Comparison of ENCODE assay signal across 8 mouse cellular contexts in genomic region chr3:159885271-159885670, GRCm38 (mm10). TPM values are rescaled to one million over a fixed set of nuclear protein-coding genes. Genes with fewer than 3 reads are reported as not detected.
DNase-seq lines count a peak whose midpoint lies in the region; ATAC-seq and TF ChIP-seq lines count a peak whose summit lies in the region.

No protein-coding gene starts in this region.

- WGBS in hindbrain, embryonic 10.5 days, result 26% methylated on average over 3 of the region's 3 CpGs
- 13% methylated on average over 3 of the region's 3 CpGs for WGBS in lung, postnatal 0 days

- no peak overlapping the region for H3K9ac ChIP-seq in lung, postnatal 0 days (replicated peaks; ENCODE audit: low read depth)

- H3K4me3 ChIP-seq in C2C12 (ENCODE audit: insufficient read depth, poor library complexity, severe bottlenecking), result no peak overlapping the region
- no peak overlapping the region for H3K4me3 ChIP-seq in hindbrain, embryonic 10.5 days
- H3K4me3 ChIP-seq in lung, postnatal 0 days (ENCODE audit: low read depth, low read length), result no peak overlapping the region

- peak; percentile 81 for TF ChIP-seq EP300 in lung, postnatal 0 days (IDR thresholded peaks at IDR 0.05)

- no peaks in the 10 kb centered on the region for H3K9me3 ChIP-seq in hindbrain, embryonic 10.5 days
- H3K9me3 ChIP-seq in lung, postnatal 0 days (ENCODE audit: low read length), result no peaks in the 10 kb centered on the region

- peaks cover 48% of the 10 kb centered on the region for H3K79me3 ChIP-seq in C2C12 (ENCODE audit: low read depth)

- H3K4me2 ChIP-seq in lung, postnatal 0 days (replicated peaks; ENCODE audit: low read depth, low read length), result no peak overlapping the region

- H3K36me3 ChIP-seq in C2C12 (ENCODE audit: control insufficient read depth, insufficient read depth), result peaks cover 28% of the 10 kb centered on the region
- peaks cover 5% of the 10 kb centered on the region; the same call in 1 of the 2 replicates for H3K36me3 ChIP-seq in hindbrain, embryonic 10.5 days
- H3K36me3 ChIP-seq in lung, postnatal 0 days (ENCODE audit: insufficient read depth, low read length), result no peaks in the 10 kb centered on the region

- peaks cover 70% of the 10 kb centered on the region for H3K79me2 ChIP-seq in C2C12 (ENCODE audit: control insufficient read depth, insufficient read depth)

- peak; percentile 23 to 49 for DNase-seq in cerebellum, postnatal 4 days (ENCODE audit: low spot score in 2 of 2)
- peak; percentile 77 to 85 for DNase-seq in frontal cortex, postnatal 36 days (ENCODE audit: low spot score in 2 of 2)
- peak; percentile 45 for DNase-seq in hindbrain, embryonic 10.5 days (ENCODE audit: low spot score)
- peak; percentile 83 to 89 for DNase-seq in layer of hippocampus, adult 8-10 months (ENCODE audit: low spot score in 2 of 2)
- peak; percentile 96 for DNase-seq in lung, postnatal 0 days (ENCODE audit: low spot score)
- DNase-seq in ovary, postnatal 36 days (ENCODE audit: low spot score), result peak; percentile 39
- DNase-seq in thymus, postnatal 0 days (ENCODE audit: low spot score), result no peak

- peak; percentile 98 for ATAC-seq in lung, postnatal 0 days

- H3K27ac ChIP-seq in hindbrain, embryonic 10.5 days, result no peak overlapping the region; the same call in 1 of the 2 replicates
- H3K27ac ChIP-seq in lung, postnatal 0 days (ENCODE audit: low read length), result peak overlapping the region; percentile 57

- no peak for TF ChIP-seq CTCF in C2C12 (IDR thresholded peaks at IDR 0.05; ENCODE audit: control insufficient read depth, insufficient read depth, insufficient read length)
- no peak for TF ChIP-seq CTCF in lung, postnatal 0 days (IDR thresholded peaks at IDR 0.05)

- H3ac ChIP-seq in C2C12 (ENCODE audit: control insufficient read depth, insufficient read length, low read depth), result no peak overlapping the region

- H3K4me1 ChIP-seq in hindbrain, embryonic 10.5 days (replicated peaks), result peaks cover 21% of the 10 kb centered on the region
- 0 out of 2 replicates have a peak, but pooled peaks cover 5% of the 10 kb centered on the region for H3K4me1 ChIP-seq in lung, postnatal 0 days (ENCODE audit: insufficient read depth, low read depth, low read length)

- no peaks in the 10 kb centered on the region for H3K27me3 ChIP-seq in C2C12 (ENCODE audit: control insufficient read depth, insufficient read depth, insufficient read length)
- no peaks in the 10 kb centered on the region for H3K27me3 ChIP-seq in hindbrain, embryonic 10.5 days (ENCODE audit: insufficient read depth, poor library complexity, severe bottlenecking)
- no peaks in the 10 kb centered on the region for H3K27me3 ChIP-seq in lung, postnatal 0 days (replicated peaks; ENCODE audit: insufficient read depth, low read length)

TF ChIP-seq in C2C12, 6 proteins besides CTCF, POLR2A, EP300 and RAD21:
- TF ChIP-seq CEBPB (IDR thresholded peaks at IDR 0.05; ENCODE audit: low read depth), result peak; percentile 85
- no peak for TF ChIP-seq USF1 (IDR thresholded peaks at IDR 0.05; ENCODE audit: low read depth)
- TF ChIP-seq MYOG (IDR thresholded peaks at IDR 0.05; ENCODE audit: control insufficient read depth, extremely low read depth, insufficient read length), result no peak
- peak; percentile 54 for TF ChIP-seq MAX (IDR thresholded peaks at IDR 0.05)
- TF ChIP-seq FOSL1 (IDR thresholded peaks at IDR 0.05; ENCODE audit: insufficient read depth, low read length, poor library complexity, severe bottlenecking), result peak; percentile 53
- peak; percentile 98 for TF ChIP-seq MYOD1 (IDR thresholded peaks at IDR 0.05; ENCODE audit: control insufficient read depth, insufficient read length, low read depth)

RNA-seq across cellular contexts. Expression of gene Wls, which starts 45.8 kb away (rescaled TPM):
- polyA plus RNA-seq in C2C12 (2012; fragmentation: generic; extraction: Trizol), result 135 TPM
- 134 and 137 TPM in 2 replicates for polyA plus RNA-seq in hindbrain, embryonic 10.5 days (2016; fragmentation: Nextera tagmentation; extraction: Ambion mirVana)
- total RNA-seq in layer of hippocampus, adult 8-10 months (2022), result 10 to 100 TPM; 26.4 to 33.9 (median 28.4) TPM
- 172 and 193 TPM in 2 replicates for polyA plus RNA-seq in lung, postnatal 0 days (2015; fragmentation: Nextera tagmentation; extraction: Ambion mirVana)
- 51.0 and 55.4 TPM in 2 replicates for polyA plus RNA-seq in thymus, postnatal 0 days (2015; fragmentation: Nextera tagmentation; extraction: Ambion mirVana)
